Mouse (Mus musculus): ENCODE measurements around the gene Treml2. TPM values are rescaled to one million over a fixed set of nuclear protein-coding genes. Genes with fewer than 3 reads are reported as not detected.
A peak's percentile ranks its signal among the peaks of the same experiment; 100 is the strongest.
"Not testable (repeated sequence)": the region's sequence is repeated elsewhere in the genome, so short reads cannot be mapped to it uniquely, and the experiment has no call there.

The Treml2 gene
- polyA plus RNA-seq, 1 experiment from 2014 or later = 0.54 TPM

DNA sequence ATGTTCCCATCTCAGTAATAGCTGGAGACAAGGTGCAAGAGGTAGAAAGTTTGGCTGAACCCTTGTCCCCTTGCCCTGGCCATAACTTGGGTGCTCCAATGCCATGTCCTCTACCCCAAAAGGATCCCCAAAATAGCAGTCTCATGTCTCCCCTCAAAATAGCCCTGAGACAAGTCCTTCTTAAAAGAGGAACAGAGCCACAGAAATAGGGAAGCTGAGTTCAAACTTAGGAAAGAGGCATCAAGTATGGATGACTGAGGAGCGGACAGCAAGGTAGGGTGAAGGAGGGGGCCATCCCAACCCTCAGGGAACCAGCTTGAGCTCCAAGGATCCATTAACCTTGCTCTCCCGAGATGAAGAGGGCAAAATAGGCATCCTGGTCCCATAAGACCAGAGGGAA, 48.0 kb downstream of the Treml2 start:
- H3K9me3 ChIP-seq (ENCODE audit: low read length) = no peaks in the 10 kb centered on the region
- ATAC-seq = no peak
- no peak overlapping the region for H3K4me2 ChIP-seq (replicated peaks; ENCODE audit: low read depth, low read length)
- no peak overlapping the region for H3K4me3 ChIP-seq (ENCODE audit: low read depth, low read length)
- no peaks in the 10 kb centered on the region for H3K36me3 ChIP-seq (ENCODE audit: insufficient read depth, low read length)
- no peak overlapping the region for H3K9ac ChIP-seq (replicated peaks; ENCODE audit: low read depth)
- WGBS = 54% methylated on average over 2 of the region's 2 CpGs
- no peak overlapping the region for H3K27ac ChIP-seq (ENCODE audit: low read length)
- no peaks in the 10 kb centered on the region for H3K27me3 ChIP-seq (replicated peaks; ENCODE audit: insufficient read depth, low read length)
- no peaks in the 10 kb centered on the region for H3K4me1 ChIP-seq (ENCODE audit: insufficient read depth, low read depth, low read length)
- TF ChIP-seq CTCF (IDR thresholded peaks at IDR 0.05) (no peak), EP300 (IDR thresholded peaks at IDR 0.05) (no peak)
- DNase-seq (ENCODE audit: low spot score) = peak; percentile 35

DNA sequence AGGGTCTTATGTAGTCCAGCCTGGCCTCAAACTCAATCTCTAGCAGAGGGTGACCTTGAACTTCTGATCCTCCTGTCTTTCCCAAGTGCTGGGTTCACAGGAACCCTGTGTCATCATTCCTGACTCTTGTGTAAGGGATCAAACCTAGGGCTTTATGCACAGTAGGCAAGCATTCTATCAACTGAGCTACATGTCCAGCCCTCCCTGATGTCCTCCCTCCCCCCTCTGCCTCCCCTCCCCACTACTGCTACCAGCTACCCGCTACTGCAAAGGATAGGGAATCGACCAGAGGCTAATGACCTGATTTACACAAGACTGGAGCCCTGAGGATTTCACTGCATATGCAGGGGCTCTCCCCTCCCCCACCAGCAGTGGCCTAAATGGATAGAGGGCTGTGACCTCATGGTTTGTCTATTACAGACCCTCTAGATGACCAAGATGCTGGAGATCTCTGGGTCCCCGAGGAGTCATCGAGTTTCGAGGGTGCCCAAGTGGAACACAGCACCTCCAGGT, 51.4 kb downstream of the Treml2 start:
- no peaks in the 10 kb centered on the region for H3K4me1 ChIP-seq (ENCODE audit: insufficient read depth, low read depth, low read length)
- 74% methylated on average over 5 of the region's 5 CpGs for WGBS
- no peak overlapping the region for H3K4me2 ChIP-seq (replicated peaks; ENCODE audit: low read depth, low read length)
- no peaks in the 10 kb centered on the region for H3K36me3 ChIP-seq (ENCODE audit: insufficient read depth, low read length)
- H3K27me3 ChIP-seq (replicated peaks; ENCODE audit: insufficient read depth, low read length) = no peaks in the 10 kb centered on the region
- no peak overlapping the region for H3K9ac ChIP-seq (replicated peaks; ENCODE audit: low read depth)
- TF ChIP-seq CTCF (IDR thresholded peaks at IDR 0.05) (no peak), EP300 (IDR thresholded peaks at IDR 0.05) (no peak)
- H3K9me3 ChIP-seq (ENCODE audit: low read length) = no peaks in the 10 kb centered on the region
- H3K27ac ChIP-seq (ENCODE audit: low read length) = no peak overlapping the region
- no peak overlapping the region for H3K4me3 ChIP-seq (ENCODE audit: low read depth, low read length)
- DNase-seq (ENCODE audit: low spot score) (no peak), ATAC-seq (no peak)

DNA sequence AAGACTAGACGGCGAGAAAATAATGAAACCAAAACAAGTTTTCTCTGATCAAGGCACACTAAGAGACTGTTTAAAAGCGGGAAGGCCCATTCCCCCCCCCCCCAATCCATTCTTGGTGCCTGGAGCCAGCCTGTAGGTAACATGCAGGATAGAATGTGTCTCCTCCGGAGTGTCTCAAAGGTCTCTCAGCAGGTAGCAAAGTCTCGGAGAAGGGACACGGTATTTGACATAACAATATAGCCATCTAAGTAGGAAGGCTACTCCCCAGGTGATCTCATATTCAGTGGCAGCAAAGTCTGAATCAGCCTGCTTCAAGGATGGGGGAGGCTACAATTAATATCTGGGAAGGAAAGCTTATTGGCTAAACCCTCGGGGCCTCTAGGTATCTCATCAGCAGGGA, 53.7 kb downstream of the Treml2 start:
- H3K4me2 ChIP-seq (replicated peaks; ENCODE audit: low read depth, low read length); H3K9me3 ChIP-seq (ENCODE audit: low read length); H3K4me1 ChIP-seq (ENCODE audit: insufficient read depth, low read depth, low read length); H3K27me3 ChIP-seq (replicated peaks; ENCODE audit: insufficient read depth, low read length); DNase-seq (ENCODE audit: low spot score); H3K27ac ChIP-seq (ENCODE audit: low read length); ATAC-seq; H3K9ac ChIP-seq (replicated peaks; ENCODE audit: low read depth); H3K36me3 ChIP-seq (ENCODE audit: insufficient read depth, low read length); H3K4me3 ChIP-seq (ENCODE audit: low read depth, low read length): not testable (repeated sequence)
- WGBS = 80% methylated on average over 7 of the region's 7 CpGs

DNA sequence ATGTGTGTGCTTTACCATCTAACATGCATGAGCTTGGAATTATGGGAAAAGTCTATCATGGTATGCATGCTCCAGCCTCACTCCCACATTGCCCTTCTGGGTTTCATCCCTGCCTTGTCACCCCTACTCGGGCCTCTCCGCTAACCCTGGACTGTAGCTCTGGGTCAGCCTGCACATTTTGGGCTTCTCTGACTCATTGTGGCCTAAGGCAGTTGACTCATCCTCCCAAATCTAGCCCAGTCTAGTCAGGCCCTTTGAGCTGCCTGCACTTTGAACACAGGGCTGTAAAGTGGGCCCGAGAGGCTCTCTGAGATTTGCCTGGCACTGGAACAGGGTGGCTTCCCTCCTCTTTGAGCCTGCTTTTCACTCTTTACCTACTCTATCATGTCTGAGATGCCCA, 56.5 kb downstream of the Treml2 start:
- 90% methylated on average over 3 of the region's 3 CpGs for WGBS
- H3K9me3 ChIP-seq (ENCODE audit: low read length) = no peaks in the 10 kb centered on the region
- no peak overlapping the region for H3K27ac ChIP-seq (ENCODE audit: low read length)
- H3K4me3 ChIP-seq (ENCODE audit: low read depth, low read length) = no peak overlapping the region
- no peaks in the 10 kb centered on the region for H3K36me3 ChIP-seq (ENCODE audit: insufficient read depth, low read length)
- no peak overlapping the region for H3K9ac ChIP-seq (replicated peaks; ENCODE audit: low read depth)
- no peaks in the 10 kb centered on the region for H3K4me1 ChIP-seq (ENCODE audit: insufficient read depth, low read depth, low read length)
- no peak for TF ChIP-seq CTCF (IDR thresholded peaks at IDR 0.05)
- no peak for TF ChIP-seq EP300 (IDR thresholded peaks at IDR 0.05)
- no peak overlapping the region for H3K4me2 ChIP-seq (replicated peaks; ENCODE audit: low read depth, low read length)
- DNase-seq (ENCODE audit: low spot score) (no peak), ATAC-seq (no peak)
- H3K27me3 ChIP-seq (replicated peaks; ENCODE audit: insufficient read depth, low read length) = no peaks in the 10 kb centered on the region

DNA sequence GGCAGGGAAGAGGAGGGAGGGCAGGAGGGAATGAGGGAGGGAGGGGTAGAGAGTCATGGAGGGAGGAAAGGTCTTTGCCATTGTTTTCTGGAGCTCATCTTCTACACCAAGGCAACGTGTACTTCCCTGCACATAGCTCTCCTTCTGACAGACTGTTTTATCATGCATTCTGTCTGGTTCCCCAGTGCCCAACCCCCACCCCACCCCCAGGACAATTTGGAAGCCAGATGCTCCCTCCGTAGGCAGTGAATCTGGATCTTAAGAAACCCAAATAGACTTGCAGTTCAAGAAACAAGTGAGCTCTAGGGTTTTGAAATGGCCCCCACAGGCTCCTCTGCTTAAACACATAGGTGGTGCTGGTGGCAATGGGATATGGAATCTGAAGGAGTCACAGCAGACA, 58.6 kb downstream of the Treml2 start:
- no peak for ATAC-seq
- no peak overlapping the region for H3K9ac ChIP-seq (replicated peaks; ENCODE audit: low read depth)
- H3K4me2 ChIP-seq (replicated peaks; ENCODE audit: low read depth, low read length) = no peak overlapping the region
- H3K4me1 ChIP-seq (ENCODE audit: insufficient read depth, low read depth, low read length) = no peaks in the 10 kb centered on the region
- H3K4me3 ChIP-seq (ENCODE audit: low read depth, low read length) = no peak overlapping the region
- no peaks in the 10 kb centered on the region for H3K27me3 ChIP-seq (replicated peaks; ENCODE audit: insufficient read depth, low read length)
- H3K9me3 ChIP-seq (ENCODE audit: low read length) = no peaks in the 10 kb centered on the region
- H3K27ac ChIP-seq (ENCODE audit: low read length) = no peak overlapping the region
- H3K36me3 ChIP-seq (ENCODE audit: insufficient read depth, low read length) = no peaks in the 10 kb centered on the region
- WGBS = 59% methylated on average over 2 of the region's 2 CpGs
- no peak for DNase-seq (ENCODE audit: low spot score)
- TF ChIP-seq EP300 (IDR thresholded peaks at IDR 0.05) (no peak), CTCF (IDR thresholded peaks at IDR 0.05) (no peak)

DNA sequence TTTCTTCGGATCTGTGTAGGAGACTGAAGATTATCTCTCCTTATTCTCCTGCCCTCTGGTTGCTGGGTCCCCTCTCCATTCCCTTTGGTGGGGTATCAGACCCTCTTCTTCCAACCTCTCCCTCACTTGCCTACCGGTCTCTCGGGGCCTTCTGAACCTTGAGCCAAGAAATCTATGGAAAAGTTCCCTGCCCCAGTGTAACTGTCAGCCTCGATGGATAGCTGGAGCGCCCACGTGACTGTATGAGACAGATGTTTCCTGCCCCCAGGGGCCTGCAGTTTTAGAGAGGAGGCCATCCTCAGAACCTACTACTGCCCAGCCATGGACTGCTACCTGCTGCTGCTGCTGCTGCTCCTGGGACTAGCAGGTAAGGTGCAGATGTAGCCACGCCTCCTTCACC, 60.3 kb downstream of the Treml2 start, which contains the start of gene Treml1:
Treml1 (plus strand) TSS at position 301 of the 400 bp plus-strand sequence.
- no peaks in the 10 kb centered on the region for H3K4me1 ChIP-seq (ENCODE audit: insufficient read depth, low read depth, low read length)
- TF ChIP-seq EP300 (IDR thresholded peaks at IDR 0.05) (no peak), CTCF (IDR thresholded peaks at IDR 0.05) (no peak)
- H3K4me2 ChIP-seq (replicated peaks; ENCODE audit: low read depth, low read length) = no peak within 1 kb of the TSS
- H3K9ac ChIP-seq (replicated peaks; ENCODE audit: low read depth) = no peak within 1 kb of the TSS
- H3K9me3 ChIP-seq (ENCODE audit: low read length) = no peaks in the 10 kb centered on the region
- no peak within 1 kb of the TSS for H3K27ac ChIP-seq (ENCODE audit: low read length)
- WGBS = 50% methylated on average over 7 of the region's 7 CpGs
- no peak for ATAC-seq
- no peaks in the 10 kb centered on the region for H3K36me3 ChIP-seq (ENCODE audit: insufficient read depth, low read length)
- no peaks in the 10 kb centered on the region for H3K27me3 ChIP-seq (replicated peaks; ENCODE audit: insufficient read depth, low read length)
- no peak for DNase-seq (ENCODE audit: low spot score)
- H3K4me3 ChIP-seq (ENCODE audit: low read depth, low read length) = no peak within 1 kb of the TSS

DNA sequence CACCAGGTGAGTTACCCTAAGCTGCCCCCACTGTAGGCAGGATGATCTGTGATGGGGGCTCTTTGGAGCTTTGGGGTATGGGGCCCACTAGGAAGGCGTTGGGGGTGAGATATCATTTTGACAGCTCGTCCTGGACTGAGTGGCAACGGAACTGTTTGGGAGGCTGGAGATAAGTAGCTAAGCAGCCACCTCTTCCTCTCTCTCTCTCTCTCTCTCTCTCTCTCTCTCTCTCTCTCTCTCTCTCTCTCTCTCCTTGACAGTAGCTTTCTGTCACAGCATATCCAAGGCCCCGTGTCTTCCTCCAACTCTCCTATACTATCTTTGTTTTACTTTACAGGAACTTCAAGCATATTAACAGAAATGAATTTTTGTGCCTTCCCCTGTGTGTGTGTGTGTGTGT, 61.2 kb downstream of the Treml2 start:
- Histone ChIP-seq H3K27me3 (replicated peaks; ENCODE audit: insufficient read depth, low read length) (no peaks in the 10 kb centered on the region), H3K9me3 (ENCODE audit: low read length) (no peaks in the 10 kb centered on the region), H3K36me3 (ENCODE audit: insufficient read depth, low read length) (no peaks in the 10 kb centered on the region), H3K4me1 (ENCODE audit: insufficient read depth, low read depth, low read length) (no peaks in the 10 kb centered on the region), H3K4me3 (ENCODE audit: low read depth, low read length) (no peak overlapping the region), H3K27ac (ENCODE audit: low read length) (no peak overlapping the region), H3K9ac (replicated peaks; ENCODE audit: low read depth) (no peak overlapping the region), H3K4me2 (replicated peaks; ENCODE audit: low read depth, low read length) (no peak overlapping the region)
- no peak for ATAC-seq
- whole genome bisulfite sequencing = 22% methylated on average over 4 of the region's 4 CpGs
- no peak for TF ChIP-seq EP300 (IDR thresholded peaks at IDR 0.05)
- no peak for TF ChIP-seq CTCF (IDR thresholded peaks at IDR 0.05)
- no peak for DNase-seq (ENCODE audit: low spot score)

Other genes with a start within 250 kb of the Treml2 start
- not detected in 2 replicates for gene 1700067P10Rik, start 210.2 kb upstream of the Treml2 start, polyA plus RNA-seq (2015; fragmentation: Nextera tagmentation; extraction: Ambion mirVana)
- 0.12 and 0.32 TPM in 2 replicates for gene 9830107B12Rik, start 153.2 kb upstream of the Treml2 start, polyA plus RNA-seq (2015; fragmentation: Nextera tagmentation; extraction: Ambion mirVana)
- gene A530064D06Rik, start 132.2 kb upstream of the Treml2 start, polyA plus RNA-seq (2015; fragmentation: Nextera tagmentation; extraction: Ambion mirVana) = 0.52 and 0.80 TPM in 2 replicates
- gene Trem1, start 66.7 kb upstream of the Treml2 start, polyA plus RNA-seq (2015; fragmentation: Nextera tagmentation; extraction: Ambion mirVana) = 1.4 and 1.7 TPM in 2 replicates
- gene Trem3, start 51.7 kb upstream of the Treml2 start, polyA plus RNA-seq (2015; fragmentation: Nextera tagmentation; extraction: Ambion mirVana) = 1.7 and 2.0 TPM in 2 replicates
- 2.2 and 2.8 TPM in 2 replicates for gene Treml4, start 35.2 kb upstream of the Treml2 start, polyA plus RNA-seq (2015; fragmentation: Nextera tagmentation; extraction: Ambion mirVana)
- gene B430306N03Rik, start 16.6 kb downstream of the Treml2 start, polyA plus RNA-seq (2015; fragmentation: Nextera tagmentation; extraction: Ambion mirVana) = 0.58 and 0.92 TPM in 2 replicates
- 5.1 and 6.8 TPM in 2 replicates for gene Trem2, start 46.9 kb downstream of the Treml2 start, polyA plus RNA-seq (2015; fragmentation: Nextera tagmentation; extraction: Ambion mirVana)
- 4.3 and 5.0 TPM in 2 replicates for gene Treml1, start 60.4 kb downstream of the Treml2 start, polyA plus RNA-seq (2015; fragmentation: Nextera tagmentation; extraction: Ambion mirVana)
- 5.6 and 8.5 TPM in 2 replicates for gene Nfya, start 110.4 kb downstream of the Treml2 start, polyA plus RNA-seq (2015; fragmentation: Nextera tagmentation; extraction: Ambion mirVana)
- gene Oard1, start 110.5 kb downstream of the Treml2 start, polyA plus RNA-seq (2015; fragmentation: Nextera tagmentation; extraction: Ambion mirVana) = 43.9 and 45.8 TPM in 2 replicates
- 5.6 and 6.5 TPM in 2 replicates for gene Apobec2, start 133.4 kb downstream of the Treml2 start, polyA plus RNA-seq (2015; fragmentation: Nextera tagmentation; extraction: Ambion mirVana)
- gene Tspo2, start 152.0 kb downstream of the Treml2 start, polyA plus RNA-seq (2015; fragmentation: Nextera tagmentation; extraction: Ambion mirVana) = 2.0 and 3.1 TPM in 2 replicates
- 0.44 and 0.69 TPM in 2 replicates for gene Unc5cl, start 155.4 kb downstream of the Treml2 start, polyA plus RNA-seq (2015; fragmentation: Nextera tagmentation; extraction: Ambion mirVana)

Measured in lung, postnatal 0 days (tissue).